Mouse (Mus musculus) layer of hippocampus, adult 18-20 months (tissue): ENCODE results near the gene Tbc1d10c. TPM values are rescaled to one million over a fixed set of nuclear protein-coding genes. Genes with fewer than 3 reads are reported as not detected.

Source experiments
- DNase-seq, 2 experiments: peaks; one replicate each; pipeline ENCODE4 v3.0.0; 2022; ENCODE audit warnings: low spot score in 2 of 2
- total RNA-seq, 2 experiments: library from RNA; stranded (reverse); gene quantifications; 2 replicates each; pipeline ENCODE4 v1.2.3; 2021

The Tbc1d10c gene
- total RNA-seq, 2 experiments from 2014 or later = 0.52 to 1.0 TPM

DNA sequence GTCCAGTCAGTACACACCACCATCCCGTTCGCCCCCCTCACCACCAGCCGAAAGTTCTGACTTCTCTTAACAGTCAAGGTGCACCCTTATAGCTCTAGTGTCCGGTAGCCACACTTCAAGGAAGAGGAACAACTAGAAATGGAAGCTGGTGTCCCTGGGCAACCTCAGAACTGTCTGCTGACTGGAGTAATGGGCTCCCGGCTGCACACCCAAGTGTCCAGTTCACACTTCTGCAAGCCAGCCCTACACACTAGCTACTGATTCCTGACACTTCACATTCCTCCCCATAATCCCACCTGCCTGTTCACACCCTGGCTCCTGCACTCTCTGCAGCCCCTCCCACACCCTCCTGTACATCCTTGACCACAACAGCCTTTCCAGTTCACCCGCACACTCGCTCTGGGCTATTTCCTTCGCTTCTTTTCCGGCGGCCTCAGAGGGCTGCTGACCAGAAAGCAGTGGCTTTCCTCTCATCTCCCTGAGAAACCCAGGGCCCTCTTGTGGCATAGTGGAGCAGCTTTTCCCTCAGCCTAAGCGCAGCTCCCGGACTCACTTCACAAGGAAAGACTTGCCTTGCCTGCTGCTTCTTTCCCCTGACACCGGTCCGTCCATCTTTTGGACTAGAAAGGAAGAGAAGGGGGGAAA is 25.1 kb upstream of the Tbc1d10c start:
- no peak for DNase-seq

DNA sequence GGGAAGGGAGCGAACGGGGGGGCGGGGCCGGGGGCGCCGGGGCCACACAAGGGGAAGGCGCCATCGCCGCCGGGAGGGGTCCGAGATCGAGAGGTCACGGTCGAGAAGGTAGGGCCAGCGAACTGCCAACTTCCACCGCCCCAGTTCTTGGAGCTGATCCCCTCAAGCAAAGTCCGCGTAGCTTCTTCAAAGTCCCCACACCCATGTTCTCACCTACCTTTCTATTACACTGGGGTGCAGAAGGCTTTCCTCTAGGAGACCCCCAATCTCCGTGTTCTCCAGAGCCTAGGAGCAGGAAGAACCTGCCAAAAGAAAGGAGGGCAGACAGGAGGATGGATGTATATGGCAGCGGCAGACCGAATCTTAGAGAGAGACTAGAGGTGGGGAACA is 24.4 kb upstream of the Tbc1d10c start:
- no peak for DNase-seq

GRCm38 (mm10) chr19:4214771-4215450 is 23.8 kb upstream of the Tbc1d10c start:
- no peak for DNase-seq

DNA sequence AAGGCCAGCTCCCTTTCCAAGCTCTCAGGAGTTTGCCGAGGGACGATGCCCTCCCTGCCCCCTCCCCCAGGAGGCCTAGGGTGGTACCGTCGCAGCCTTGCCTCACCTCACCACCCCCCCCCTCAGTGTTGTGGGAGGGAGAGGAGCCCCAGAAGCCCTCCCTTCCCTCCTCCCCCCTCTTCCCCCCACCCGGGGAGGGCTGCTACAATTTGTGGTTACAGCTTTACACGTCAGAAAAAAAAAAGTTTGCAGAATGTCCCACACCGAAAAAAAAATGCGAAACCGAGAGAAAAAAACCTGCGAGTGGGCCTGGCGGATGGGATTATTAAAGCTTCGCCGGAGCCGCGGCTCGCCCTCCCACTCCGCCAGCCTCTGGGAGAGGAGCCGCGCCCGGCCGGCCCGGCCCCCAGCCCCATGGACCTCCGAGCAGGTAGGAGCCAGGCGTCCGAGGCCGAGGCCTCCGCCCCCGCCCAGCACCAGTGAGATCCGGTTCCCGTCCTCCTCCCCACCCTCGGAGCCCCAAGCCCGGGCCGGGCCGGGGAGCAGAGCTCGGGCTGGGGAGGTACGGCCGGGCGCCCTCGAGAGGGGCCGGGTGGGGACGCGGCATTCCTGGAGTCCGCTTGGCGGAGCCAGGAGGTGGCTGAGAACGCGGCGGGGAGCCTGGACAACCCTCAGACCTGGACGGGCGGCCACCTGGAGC is 23.1 kb upstream of the Tbc1d10c start, which contains the start of the genes Clcf1 and AC109138.7:
Gene Clcf1, plus strand, starts transcription at position 168 of the 700 bp plus-strand sequence.
Gene AC109138.7, plus strand, starts transcription at position 287 of the 700 bp plus-strand sequence.
- DNase-seq = no peak

DNA sequence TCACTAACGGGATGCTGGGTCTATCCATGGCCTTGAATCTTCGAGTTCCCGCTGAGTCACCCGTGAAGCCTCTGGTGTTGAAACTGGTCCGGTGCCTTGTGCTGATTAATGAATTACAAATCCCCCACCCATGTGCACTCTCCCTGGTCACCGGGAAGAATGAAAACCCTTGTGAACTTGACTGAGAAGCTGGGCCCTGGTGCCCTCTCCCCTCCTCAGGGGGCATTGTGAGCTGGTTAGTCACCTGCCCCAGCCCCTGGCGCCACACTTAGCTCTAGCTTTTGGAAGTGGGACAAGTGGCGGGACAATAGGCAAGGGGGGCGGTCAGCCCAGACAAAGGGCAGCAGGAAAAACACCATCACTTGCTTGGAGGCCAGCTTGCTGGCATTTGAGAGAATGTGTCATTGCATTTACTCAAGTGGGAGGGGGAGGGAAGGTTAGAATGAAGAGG is 22.5 kb upstream of the Tbc1d10c start:
- DNase-seq = no peak

DNA sequence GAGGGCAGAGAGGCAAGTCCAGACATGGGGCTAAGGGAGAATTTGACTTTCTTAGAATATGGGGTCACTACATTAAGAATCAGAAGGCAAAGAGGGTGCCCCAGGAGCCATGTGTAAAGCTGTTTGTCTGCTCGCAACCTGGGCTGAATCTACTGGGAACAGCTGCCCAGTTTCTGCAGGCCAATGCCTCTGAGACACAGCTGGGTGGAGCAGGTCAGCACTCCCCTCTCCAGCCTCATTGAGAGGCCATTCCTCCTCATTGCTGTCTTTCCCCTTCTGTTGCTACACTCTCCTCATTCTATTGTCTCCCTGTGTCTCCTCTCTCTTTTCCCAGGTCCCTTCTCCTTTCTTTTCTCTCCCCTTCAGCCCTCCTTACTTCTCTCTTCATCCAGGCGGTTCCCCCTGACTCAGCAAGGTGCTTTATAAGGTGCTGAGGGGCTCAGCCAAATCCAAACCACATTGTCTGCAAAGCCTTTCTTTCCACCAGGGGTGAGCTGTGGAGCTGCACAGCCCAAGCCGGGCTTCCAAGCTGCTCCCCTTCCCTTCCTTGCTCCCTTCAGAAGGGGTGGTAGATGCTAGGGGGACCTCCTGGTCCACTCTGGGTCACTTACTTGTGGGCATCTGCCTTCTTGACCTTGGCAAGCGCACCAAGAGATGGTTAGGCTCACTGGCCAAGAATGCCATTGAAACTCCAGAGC is 21.0 kb upstream of the Tbc1d10c start:
- no peak for DNase-seq

GRCm38 (mm10) chr19:4208563-4208962 is 17.5 kb upstream of the Tbc1d10c start:
- no peak for DNase-seq

DNA sequence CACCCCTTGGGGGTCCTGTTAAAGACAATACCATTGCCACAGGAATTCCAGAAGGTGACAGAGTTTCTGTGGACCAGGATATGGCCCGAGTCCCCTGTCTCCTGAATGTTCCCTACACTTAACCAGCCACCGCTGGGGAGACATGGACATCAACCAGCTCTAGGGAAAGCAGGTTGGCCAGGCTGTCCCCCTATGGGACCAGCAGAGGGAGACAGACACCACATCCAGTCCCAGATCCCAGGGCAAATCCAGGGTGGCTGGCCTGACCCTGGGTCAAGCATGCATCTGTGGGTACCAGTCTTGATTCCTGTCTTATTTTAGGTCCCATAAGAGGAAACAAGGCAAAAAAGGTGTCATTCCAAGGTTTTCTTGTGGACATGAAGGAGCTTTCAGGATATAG is 15.9 kb upstream of the Tbc1d10c start:
- peak in 1 of 2 experiments; percentile 68 for DNase-seq

DNA sequence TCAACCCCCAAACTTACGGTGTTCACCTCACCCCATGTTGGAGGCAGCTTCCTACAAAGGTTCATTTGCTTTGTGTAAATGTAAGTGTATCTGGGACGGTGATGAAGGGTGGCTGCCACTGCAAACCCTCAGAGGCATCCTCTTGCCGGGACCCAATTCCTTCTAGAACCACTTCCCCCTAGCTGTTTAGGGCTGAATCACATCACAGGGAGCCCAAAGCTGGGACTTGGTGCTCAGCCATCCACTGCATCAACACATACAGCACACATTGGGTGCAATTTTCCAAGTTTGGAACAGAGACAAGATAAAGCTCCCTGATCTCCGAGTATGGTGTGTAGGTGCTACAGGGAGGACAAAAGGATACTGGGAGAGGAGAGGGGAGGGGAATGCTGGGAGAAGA is 13.8 kb upstream of the Tbc1d10c start:
- no peak for DNase-seq

GRCm38 (mm10) chr19:4203604-4204326 is 12.7 kb upstream of the Tbc1d10c start:
- DNase-seq = no peak

GRCm38 (mm10) chr19:4203148-4203547 is 12.1 kb upstream of the Tbc1d10c start:
- no peak for DNase-seq

GRCm38 (mm10) chr19:4202149-4202548 is 11.1 kb upstream of the Tbc1d10c start:
- DNase-seq = no peak

GRCm38 (mm10) chr19:4201291-4201909 is 10.3 kb upstream of the Tbc1d10c start, which contains the start of gene Rad9a:
TSS of gene Rad9a (minus strand) at chr19:4201662.
- peak; percentile 91 to 97 for DNase-seq

DNA sequence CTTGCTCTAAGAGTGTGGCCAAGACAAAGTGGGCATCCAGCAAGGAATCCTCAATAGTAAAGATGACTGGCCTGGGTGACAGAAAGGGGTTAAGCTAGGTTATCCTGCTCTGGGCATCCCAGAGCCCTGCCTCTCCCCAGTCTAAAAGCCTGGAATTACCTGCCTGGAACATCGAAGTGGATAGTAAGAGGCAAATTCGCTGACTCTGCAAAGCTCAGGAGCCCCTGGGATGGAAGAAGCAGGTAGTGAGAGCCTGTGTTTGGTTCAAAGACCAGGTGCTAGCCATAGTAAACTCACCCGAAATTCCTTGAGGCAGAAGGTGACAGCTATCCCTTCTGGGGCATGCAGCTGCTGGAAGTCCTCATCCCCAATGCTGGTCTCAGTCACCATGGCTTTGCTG is 6.1 kb upstream of the Tbc1d10c start:
- no peak for DNase-seq

GRCm38 (mm10) chr19:4196548-4196947 is 5.5 kb upstream of the Tbc1d10c start:
- DNase-seq = no peak

DNA sequence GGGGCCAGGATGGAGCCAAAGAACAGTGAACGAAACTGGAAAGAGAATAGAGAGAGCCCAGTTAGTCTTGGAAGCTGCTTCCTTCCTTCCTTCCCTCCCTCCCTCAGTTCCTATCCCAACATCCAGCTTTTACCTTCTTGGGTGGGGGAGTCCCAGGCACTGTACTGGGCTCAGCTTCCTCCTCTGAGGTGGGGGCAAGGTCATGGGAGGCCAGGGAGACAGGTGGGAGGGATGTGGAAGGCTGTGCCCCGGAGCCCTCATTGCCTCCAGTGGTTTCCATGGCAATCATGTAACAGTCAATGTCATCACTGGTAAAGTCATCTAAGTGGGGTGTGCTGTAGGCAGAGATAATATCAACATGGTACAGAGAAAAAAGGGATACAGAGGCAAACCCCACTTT is 5.0 kb upstream of the Tbc1d10c start:
- DNase-seq = no peak

GRCm38 (mm10) chr19:4194776-4195650 is 3.9 kb upstream of the Tbc1d10c start:
- no peak for DNase-seq

- no peak for DNase-seq
These were observed 3.1 kb upstream of the Tbc1d10c start for GRCm38 (mm10) chr19:4194021-4194724.

GRCm38 (mm10) chr19:4193129-4193528 is 2.0 kb upstream of the Tbc1d10c start:
- no peak for DNase-seq
